Mouse (Mus musculus): ENCODE data around the gene C1qtnf7. TPM values are rescaled to one million over a fixed set of nuclear protein-coding genes. Genes with fewer than 3 reads are reported as not detected.

C1qtnf7 gene
- polyA plus RNA-seq, 1 experiment: not detected

DNA sequence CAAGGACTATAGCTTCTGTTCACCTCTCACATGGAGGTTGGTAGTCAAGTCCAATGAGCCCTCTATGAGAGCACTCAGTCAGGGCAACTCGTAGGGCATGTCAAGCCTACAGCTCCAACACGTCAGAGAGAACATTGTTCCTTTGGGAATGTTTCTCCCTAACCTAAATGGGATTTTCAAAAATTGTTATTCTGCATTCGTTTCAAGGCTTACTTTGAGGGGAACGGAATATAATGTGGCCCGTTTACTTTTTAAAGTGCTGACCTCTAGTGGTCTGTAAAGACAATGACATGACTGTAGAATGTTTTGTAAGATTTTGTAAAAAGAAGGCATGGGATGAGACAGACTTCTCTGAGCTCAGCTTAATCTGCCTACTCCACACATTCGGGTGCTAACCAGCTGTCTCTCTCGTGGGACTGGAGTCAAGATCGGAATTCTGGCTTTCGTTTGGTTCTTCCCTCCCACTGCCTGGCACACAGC, 119.3 kb downstream of the C1qtnf7 start:
- TF ChIP-seq GATA1 (IDR thresholded peaks at IDR 0.05; ENCODE audit: low read length): no peak

DNA sequence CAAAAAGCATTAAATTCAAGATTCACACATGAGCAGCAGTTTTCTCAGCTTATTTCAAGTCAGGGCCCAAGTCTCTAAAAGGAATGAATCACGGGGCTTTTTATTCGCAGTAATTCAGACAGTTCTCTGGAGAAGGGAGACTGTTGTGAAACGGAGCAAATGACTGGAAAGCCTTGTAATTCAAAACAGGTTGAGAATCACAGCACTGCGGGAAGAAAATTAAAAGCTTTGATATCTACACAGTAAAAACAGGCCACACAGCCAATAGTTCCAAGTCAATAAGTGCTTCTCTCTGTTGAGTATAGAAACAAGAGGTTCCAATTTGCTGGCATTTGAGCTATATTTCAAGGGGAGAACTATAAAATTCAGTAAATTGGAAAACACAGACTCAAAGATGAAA, 129.7 kb downstream of the C1qtnf7 start:
- no peak for TF ChIP-seq GATA1 (IDR thresholded peaks at IDR 0.05; ENCODE audit: low read length)

DNA sequence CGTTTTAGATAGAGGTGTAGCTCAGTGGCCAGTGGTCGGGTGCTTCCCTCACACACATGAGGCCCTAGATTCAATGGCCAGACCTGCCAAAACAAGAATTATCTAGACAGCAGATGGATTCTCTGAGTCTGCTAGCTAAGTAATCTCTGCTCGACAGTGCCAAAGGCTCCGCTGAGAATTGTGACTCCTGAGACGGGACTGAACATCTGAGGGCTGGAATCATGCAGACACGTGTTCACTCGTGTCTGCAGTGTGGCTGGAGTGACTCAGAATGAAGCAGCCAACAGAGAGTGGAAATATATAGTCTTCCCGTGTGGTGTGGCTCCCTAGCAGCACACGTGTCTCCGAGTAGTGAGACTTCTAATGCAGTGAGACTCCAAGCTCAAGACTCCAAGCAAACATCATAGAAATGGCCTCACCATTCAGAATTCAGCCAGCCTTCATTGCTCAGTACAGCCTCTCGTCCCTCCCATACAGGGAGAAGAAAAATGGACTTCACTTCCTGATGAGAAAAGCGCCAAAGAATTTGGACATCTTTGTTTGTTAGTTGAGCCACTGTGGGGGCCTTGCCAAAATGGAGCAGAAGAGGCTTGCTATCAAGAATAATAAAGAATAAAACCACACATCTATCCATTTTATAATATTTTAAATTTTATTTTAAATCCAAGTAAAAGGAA, 131.9 kb downstream of the C1qtnf7 start:
- TF ChIP-seq GATA1 (IDR thresholded peaks at IDR 0.05; ENCODE audit: low read length): no peak

DNA sequence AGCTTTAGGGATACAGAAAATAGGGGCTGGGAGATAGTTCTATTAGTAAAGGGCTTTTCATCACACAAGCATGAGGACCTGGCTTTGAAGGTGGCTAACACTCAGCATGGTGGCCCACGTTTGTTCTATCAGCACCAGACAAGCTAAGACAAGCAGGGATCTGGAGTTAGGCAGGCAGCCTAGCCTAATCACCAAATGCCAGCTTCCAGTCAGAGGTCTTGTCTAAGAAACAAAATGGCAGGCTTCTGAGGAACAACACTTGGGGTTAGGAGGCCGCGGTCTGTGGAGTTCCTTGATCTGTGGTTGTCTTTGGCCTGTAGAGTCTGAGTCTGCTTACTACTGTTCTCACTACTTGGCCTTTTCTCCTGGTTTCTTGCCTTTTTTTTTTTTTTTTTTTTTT, 146.2 kb downstream of the C1qtnf7 start:
- no peak for TF ChIP-seq GATA1 (IDR thresholded peaks at IDR 0.05; ENCODE audit: low read length)

DNA sequence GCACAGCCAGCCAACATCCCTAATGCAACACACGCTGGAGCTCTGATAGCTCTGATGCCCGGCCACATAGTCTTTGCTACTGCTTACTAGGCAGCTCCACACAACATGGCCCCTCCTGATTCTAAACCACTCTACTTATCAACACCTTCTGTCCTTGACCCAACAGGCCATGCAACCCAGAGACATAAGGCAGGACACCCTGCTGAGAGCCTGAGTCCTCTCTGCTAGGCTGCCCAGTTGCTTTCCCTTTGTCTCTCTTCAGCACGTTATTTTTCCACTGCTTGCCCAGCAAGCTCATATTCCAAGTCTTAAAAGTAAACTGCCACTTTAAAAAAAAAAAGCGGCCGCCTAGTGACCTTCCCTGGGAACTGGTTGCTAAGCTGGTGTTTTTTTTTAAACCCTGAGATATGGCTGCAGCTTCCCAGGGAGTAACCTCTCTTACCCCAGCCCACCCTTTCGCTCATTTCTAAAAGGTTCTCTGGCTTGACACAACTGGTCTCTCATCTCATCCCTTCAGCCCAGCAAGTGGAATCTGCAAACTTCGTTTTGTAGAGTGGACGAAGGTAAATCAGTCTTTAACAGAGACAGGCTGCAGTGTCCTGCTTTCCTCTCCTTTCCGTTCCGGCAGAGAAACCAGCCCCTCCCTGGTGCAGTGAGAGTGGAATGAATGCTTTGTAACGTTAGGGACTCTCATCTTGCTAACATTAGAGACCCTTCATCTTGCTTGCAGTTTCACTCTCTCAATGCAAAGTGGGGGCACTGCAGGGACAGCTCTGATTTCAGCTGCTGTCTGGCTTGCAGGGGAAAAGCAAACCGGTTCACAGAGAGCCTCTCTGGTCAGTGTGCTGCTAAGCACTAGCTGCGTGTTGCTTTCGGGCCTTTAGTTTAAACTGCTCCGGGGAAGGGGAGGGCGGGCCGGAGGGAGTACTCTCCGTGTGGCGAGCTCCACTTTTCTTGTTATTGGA, 146.9 kb downstream of the C1qtnf7 start, which contains the start of gene Cc2d2a:
Gene Cc2d2a, plus strand, starts transcription at position 350 of the 965 bp plus-strand sequence.
- TF ChIP-seq GATA1 (IDR thresholded peaks at IDR 0.05; ENCODE audit: low read length): no peak

DNA sequence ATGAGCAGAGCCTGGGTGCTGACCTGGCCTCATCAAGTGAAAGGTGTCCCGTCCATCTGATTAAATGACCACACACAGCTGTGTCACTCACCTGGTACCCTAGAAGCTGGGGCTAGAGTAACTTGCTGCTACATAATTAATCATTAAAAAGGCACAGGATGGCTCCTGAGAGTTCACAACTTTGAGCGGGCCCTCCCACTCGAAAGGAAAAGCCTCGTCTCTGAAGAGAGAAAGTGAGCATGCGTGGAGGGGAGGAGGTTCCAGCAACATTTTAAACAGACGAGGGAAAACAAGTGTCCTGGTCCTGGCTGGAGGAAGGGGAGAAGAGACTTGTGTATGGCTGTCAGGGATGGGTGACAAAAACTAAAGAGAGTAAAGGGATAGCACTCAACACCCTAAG, 148.2 kb downstream of the C1qtnf7 start:
- TF ChIP-seq GATA1 (IDR thresholded peaks at IDR 0.05; ENCODE audit: low read length): no peak

DNA sequence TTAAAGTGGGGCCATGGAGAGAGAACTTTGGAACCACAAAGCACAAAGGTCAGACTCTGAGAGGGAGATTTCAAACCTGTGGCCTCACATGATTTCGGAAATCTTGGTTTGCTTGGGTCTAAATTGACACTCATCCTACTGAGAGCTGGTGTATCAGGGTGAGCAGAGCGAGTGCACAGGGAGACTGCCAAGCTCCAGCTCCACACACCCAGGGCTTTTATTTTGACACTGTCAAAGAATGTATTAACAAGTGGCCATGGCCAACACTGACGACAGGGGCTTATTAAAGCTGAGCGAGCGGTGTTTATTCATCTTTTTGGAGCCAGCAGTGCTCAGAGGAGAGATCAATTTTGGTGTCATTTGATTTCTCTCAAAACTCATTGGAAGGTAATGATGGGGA, 149.8 kb downstream of the C1qtnf7 start:
- TF ChIP-seq GATA1 (IDR thresholded peaks at IDR 0.05; ENCODE audit: low read length): no peak

Other genes starting within 250 kb of the C1qtnf7 start
- gene Cc2d2a, start 146.8 kb downstream of the C1qtnf7 start, polyA plus RNA-seq (2012): not detected in 2 replicates

Data from G1E-ER4 (cell line).